Mouse (Mus musculus) c-Kit-positive CD71-negative TER-119-negative erythroid progenitor cells, embryonic 14.5 days (primary cell): ENCODE data around the gene Tnfsf8.

Source experiments
- DNase-seq: peaks from one replicate; pipeline ENCODE4 v3.0.0-alpha.2; 2013; ENCODE audit warnings: low read depth

The Tnfsf8 gene

GRCm38 (mm10) chr4:63860688-63861540 lies at the start of gene Tnfsf8:
Gene Tnfsf8, minus strand, starts transcription at chr4:63861347.
- no peak for DNase-seq

GRCm38 (mm10) chr4:63908511-63908910 lies 47.4 kb upstream of the Tnfsf8 start:
- no peak for DNase-seq

- DNase-seq, result no peak
These were observed 46.3 kb upstream of the Tnfsf8 start for GRCm38 (mm10) chr4:63907473-63907872.

GRCm38 (mm10) chr4:63906050-63906449 lies 44.9 kb upstream of the Tnfsf8 start:
- no peak for DNase-seq

- DNase-seq, result no peak
These were observed 38.0 kb upstream of the Tnfsf8 start for GRCm38 (mm10) chr4:63899081-63899523.

GRCm38 (mm10) chr4:63897152-63897551 lies 36.0 kb upstream of the Tnfsf8 start:
- DNase-seq, result no peak

GRCm38 (mm10) chr4:63886156-63886555 lies 25.0 kb upstream of the Tnfsf8 start:
- no peak for DNase-seq

- no peak for DNase-seq
These were observed 15.6 kb upstream of the Tnfsf8 start for GRCm38 (mm10) chr4:63876720-63877119.

GRCm38 (mm10) chr4:63875480-63875879 lies 14.3 kb upstream of the Tnfsf8 start:
- no peak for DNase-seq

GRCm38 (mm10) chr4:63870678-63871077 lies 9.5 kb upstream of the Tnfsf8 start:
- no peak for DNase-seq

GRCm38 (mm10) chr4:63868770-63869169 lies 7.6 kb upstream of the Tnfsf8 start:
- no peak for DNase-seq

GRCm38 (mm10) chr4:63862953-63863352 lies 1.8 kb upstream of the Tnfsf8 start:
- no peak for DNase-seq

- no peak for DNase-seq
These were observed 1.0 kb upstream of the Tnfsf8 start for GRCm38 (mm10) chr4:63862092-63862697.

GRCm38 (mm10) chr4:63860236-63860635 lies 911 bp downstream of the Tnfsf8 start:
- DNase-seq, result no peak

GRCm38 (mm10) chr4:63859785-63860203 lies 1.4 kb downstream of the Tnfsf8 start:
- no peak for DNase-seq

- DNase-seq, result no peak
These were observed 2.4 kb downstream of the Tnfsf8 start for GRCm38 (mm10) chr4:63858646-63859224.

GRCm38 (mm10) chr4:63856764-63857163 lies 4.4 kb downstream of the Tnfsf8 start:
- DNase-seq, result no peak

GRCm38 (mm10) chr4:63853782-63854386 lies 7.3 kb downstream of the Tnfsf8 start:
- DNase-seq, result no peak

- DNase-seq, result no peak
These were observed 11.1 kb downstream of the Tnfsf8 start for GRCm38 (mm10) chr4:63850082-63850481.

- no peak for DNase-seq
These were observed 14.1 kb downstream of the Tnfsf8 start for GRCm38 (mm10) chr4:63846881-63847597.

- DNase-seq, result no peak
These were observed 15.4 kb downstream of the Tnfsf8 start for GRCm38 (mm10) chr4:63845760-63846159.

- DNase-seq, result no peak
These were observed 17.2 kb downstream of the Tnfsf8 start for GRCm38 (mm10) chr4:63843924-63844323.
